Mouse (Mus musculus): Measurements from ENCODE around the gene Slc17a6. TPM values are rescaled to one million over a fixed set of nuclear protein-coding genes. Genes with fewer than 3 reads are reported as not detected.
A peak's percentile ranks its signal among the peaks of the same experiment; 100 is the strongest.

Gene Slc17a6
- total RNA-seq, 1 experiment, result 0.40 TPM

DNA sequence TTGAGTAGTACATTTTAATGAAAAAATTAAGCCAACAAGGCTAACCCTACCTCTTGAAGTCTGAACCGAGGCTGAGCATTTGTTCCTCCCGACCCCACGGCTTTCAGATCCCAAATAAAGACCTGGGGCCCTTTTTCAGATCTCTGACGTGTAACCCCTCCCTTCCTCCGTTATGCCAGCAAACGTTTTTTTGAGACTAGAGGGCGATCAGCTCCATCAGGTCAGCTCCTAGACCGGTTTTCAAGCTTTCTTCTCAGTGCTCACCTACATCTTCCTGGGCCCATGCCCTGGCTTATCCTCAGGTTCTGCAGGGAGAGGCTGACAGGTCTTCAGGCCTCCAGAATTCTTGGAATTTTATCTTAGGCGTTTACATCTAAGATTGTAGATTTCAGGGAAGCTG, 5.9 kb downstream of the Slc17a6 start:
- in situ Hi-C loops (cut with MboI; ENCODE audit: low sequenced_read_pairs in 2 of 2, unreplicated experiment in 2 of 2), result loop anchor here (25.0 kb wide), 2 partner anchors 335 to 360 kb away; no protein-coding TSS in a partner anchor
- Histone ChIP-seq H3K9me3 (ENCODE audit: control insufficient read depth, insufficient read depth, low read depth, low read length) (no peaks in the 10 kb centered on the region), H3K4me1 (ENCODE audit: control insufficient read depth in 2 of 2, insufficient read depth in 2 of 2, low read length in 2 of 2, poor library complexity in 1 of 2) (no peaks in the 10 kb centered on the region), H3K36me3 (ENCODE audit: control insufficient read depth, insufficient read depth, low read length, poor library complexity, severe bottlenecking) (no peaks in the 10 kb centered on the region), H3K9ac (ENCODE audit: insufficient read depth, low read depth, low read length, poor library complexity, severe bottlenecking) (no peak overlapping the region), H3K4me3 (ENCODE audit: insufficient read depth in 1 of 2, low read depth in 1 of 2, low read length in 2 of 2, poor library complexity in 1 of 2, severe bottlenecking in 1 of 2) (peak overlapping the region in 1 of 2 experiments; percentile 40; a peak in 2 of 4 replicates), H3K27ac (ENCODE audit: insufficient read depth, low read depth, low read length, poor library complexity, severe bottlenecking) (no peak overlapping the region)
- TF ChIP-seq ZC3H11A (IDR thresholded peaks at IDR 0.05; ENCODE audit: borderline replicate concordance, low read depth, low read length) (no peak), ZNF384 (IDR thresholded peaks at IDR 0.05; ENCODE audit: low read depth, low read length) (no peak), MAFK (IDR thresholded peaks at IDR 0.05; ENCODE audit: insufficient read depth, low read depth, low read length) (no peak), CHD2 (IDR thresholded peaks at IDR 0.05; ENCODE audit: low read depth, low read length) (no peak), HCFC1 (IDR thresholded peaks at IDR 0.05; ENCODE audit: borderline replicate concordance, insufficient read depth, low read length) (no peak)
- no peak for DNase-seq (ENCODE audit: low read depth, low spot score)

DNA sequence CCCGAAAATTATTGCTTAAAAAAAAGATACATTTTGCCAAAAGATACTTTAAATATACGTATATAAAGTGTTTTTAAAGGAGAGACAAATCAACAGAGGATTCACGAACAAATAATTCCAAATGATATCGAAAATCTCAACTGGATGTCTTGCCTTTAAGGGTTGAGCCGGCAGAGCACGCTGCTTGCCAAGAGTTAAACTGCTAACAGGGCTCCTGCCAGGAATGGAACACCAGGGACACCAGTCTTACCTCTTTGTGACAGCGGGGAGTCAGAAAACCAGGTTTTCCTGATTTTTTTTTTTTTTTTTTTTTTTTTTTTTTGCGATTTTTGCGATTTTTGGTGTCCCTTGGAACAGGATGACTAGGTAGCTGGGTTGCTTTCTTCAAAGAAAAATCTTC, 6.5 kb downstream of the Slc17a6 start:
- no peak for TF ChIP-seq CHD2 (IDR thresholded peaks at IDR 0.05; ENCODE audit: low read depth, low read length)
- TF ChIP-seq ZC3H11A (IDR thresholded peaks at IDR 0.05; ENCODE audit: borderline replicate concordance, low read depth, low read length), result no peak
- no peak for TF ChIP-seq ZNF384 (IDR thresholded peaks at IDR 0.05; ENCODE audit: low read depth, low read length)
- TF ChIP-seq HCFC1 (IDR thresholded peaks at IDR 0.05; ENCODE audit: borderline replicate concordance, insufficient read depth, low read length), result no peak
- no peak for TF ChIP-seq MAFK (IDR thresholded peaks at IDR 0.05; ENCODE audit: insufficient read depth, low read depth, low read length)
- DNase-seq (ENCODE audit: low read depth, low spot score), result no peak
- no peak overlapping the region for H3K4me3 ChIP-seq (ENCODE audit: insufficient read depth in 1 of 2, low read depth in 1 of 2, low read length in 2 of 2, poor library complexity in 1 of 2, severe bottlenecking in 1 of 2)
- no peak overlapping the region for H3K27ac ChIP-seq (ENCODE audit: insufficient read depth, low read depth, low read length, poor library complexity, severe bottlenecking)
- in situ Hi-C loops (cut with MboI; ENCODE audit: low sequenced_read_pairs in 2 of 2, unreplicated experiment in 2 of 2), result loop anchor here (25.0 kb wide), 2 partner anchors 334 to 359 kb away; no protein-coding TSS in a partner anchor
- H3K9me3 ChIP-seq (ENCODE audit: control insufficient read depth, insufficient read depth, low read depth, low read length), result no peaks in the 10 kb centered on the region
- no peaks in the 10 kb centered on the region for H3K36me3 ChIP-seq (ENCODE audit: control insufficient read depth, insufficient read depth, low read length, poor library complexity, severe bottlenecking)
- H3K9ac ChIP-seq (ENCODE audit: insufficient read depth, low read depth, low read length, poor library complexity, severe bottlenecking), result no peak overlapping the region
- H3K4me1 ChIP-seq (ENCODE audit: control insufficient read depth in 2 of 2, insufficient read depth in 2 of 2, low read length in 2 of 2, poor library complexity in 1 of 2), result no peaks in the 10 kb centered on the region

DNA sequence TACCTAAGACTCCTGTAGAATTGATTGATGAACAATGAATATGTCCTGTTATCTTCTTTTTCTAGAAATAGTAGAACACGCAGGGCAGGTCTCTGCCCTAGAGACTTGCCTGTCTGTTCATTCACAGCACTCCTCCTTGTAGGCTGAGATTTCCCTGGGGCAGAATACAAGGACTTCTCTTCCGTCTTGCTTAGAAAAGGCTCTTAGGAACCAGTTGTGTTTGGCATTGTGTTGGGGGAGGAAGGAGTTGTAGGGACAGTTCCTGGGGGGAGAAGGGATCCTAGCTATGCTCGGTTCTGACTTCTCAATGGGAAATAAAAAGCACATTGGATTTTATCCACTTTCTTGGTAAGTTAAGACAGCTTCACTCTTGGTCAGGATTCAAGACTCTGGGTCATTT, 7.4 kb downstream of the Slc17a6 start:
- no peak for TF ChIP-seq HCFC1 (IDR thresholded peaks at IDR 0.05; ENCODE audit: borderline replicate concordance, insufficient read depth, low read length)
- TF ChIP-seq CHD2 (IDR thresholded peaks at IDR 0.05; ENCODE audit: low read depth, low read length), result no peak
- no peak for TF ChIP-seq ZC3H11A (IDR thresholded peaks at IDR 0.05; ENCODE audit: borderline replicate concordance, low read depth, low read length)
- TF ChIP-seq ZNF384 (IDR thresholded peaks at IDR 0.05; ENCODE audit: low read depth, low read length), result no peak
- no peak for TF ChIP-seq MAFK (IDR thresholded peaks at IDR 0.05; ENCODE audit: insufficient read depth, low read depth, low read length)
- in situ Hi-C loops (cut with MboI; ENCODE audit: low sequenced_read_pairs in 2 of 2, unreplicated experiment in 2 of 2), result loop anchor here (25.0 kb wide), 2 partner anchors 333 to 358 kb away; no protein-coding TSS in a partner anchor
- H3K9ac ChIP-seq (ENCODE audit: insufficient read depth, low read depth, low read length, poor library complexity, severe bottlenecking), result no peak overlapping the region

DNA sequence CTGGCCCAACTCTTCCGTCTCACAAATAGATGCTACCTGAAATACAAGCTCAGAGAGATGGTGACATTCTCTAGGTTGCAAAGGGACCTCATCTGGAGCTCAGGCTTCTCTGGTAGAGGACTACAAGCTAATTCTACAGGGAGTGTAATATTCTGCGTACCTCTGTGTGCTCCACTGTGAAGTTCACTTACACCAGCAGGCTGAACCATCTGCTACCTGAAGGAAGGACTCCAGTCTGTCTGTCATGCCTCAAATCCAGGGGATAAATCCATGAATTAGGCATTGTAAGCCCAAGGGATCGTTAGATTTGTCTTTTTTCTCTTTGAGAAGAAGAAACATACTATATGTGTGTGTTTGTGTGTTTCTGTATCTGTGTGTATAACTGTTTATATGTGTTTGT, 9.4 kb downstream of the Slc17a6 start:
- Histone ChIP-seq H3K27ac (ENCODE audit: insufficient read depth, low read depth, low read length, poor library complexity, severe bottlenecking) (no peak overlapping the region), H3K9me3 (ENCODE audit: control insufficient read depth, insufficient read depth, low read depth, low read length) (no peaks in the 10 kb centered on the region), H3K4me3 (ENCODE audit: insufficient read depth in 1 of 2, low read depth in 1 of 2, low read length in 2 of 2, poor library complexity in 1 of 2, severe bottlenecking in 1 of 2) (no peak overlapping the region), H3K36me3 (ENCODE audit: control insufficient read depth, insufficient read depth, low read length, poor library complexity, severe bottlenecking) (no peaks in the 10 kb centered on the region), H3K9ac (ENCODE audit: insufficient read depth, low read depth, low read length, poor library complexity, severe bottlenecking) (no peak overlapping the region), H3K4me1 (ENCODE audit: control insufficient read depth in 2 of 2, insufficient read depth in 2 of 2, low read length in 2 of 2, poor library complexity in 1 of 2) (no peaks in the 10 kb centered on the region)
- no peak for DNase-seq (ENCODE audit: low read depth, low spot score)
- in situ Hi-C loops (cut with MboI; ENCODE audit: low sequenced_read_pairs in 2 of 2, unreplicated experiment in 2 of 2), result loop anchor here (25.0 kb wide), 2 partner anchors 331 to 356 kb away; no protein-coding TSS in a partner anchor
- no peak for TF ChIP-seq MAFK (IDR thresholded peaks at IDR 0.05; ENCODE audit: insufficient read depth, low read depth, low read length)
- TF ChIP-seq ZC3H11A (IDR thresholded peaks at IDR 0.05; ENCODE audit: borderline replicate concordance, low read depth, low read length), result no peak
- no peak for TF ChIP-seq CHD2 (IDR thresholded peaks at IDR 0.05; ENCODE audit: low read depth, low read length)
- TF ChIP-seq HCFC1 (IDR thresholded peaks at IDR 0.05; ENCODE audit: borderline replicate concordance, insufficient read depth, low read length), result no peak
- no peak for TF ChIP-seq ZNF384 (IDR thresholded peaks at IDR 0.05; ENCODE audit: low read depth, low read length)

More for the DNA sequence above, 7.4 kb downstream of the Slc17a6 start:
- Histone ChIP-seq H3K9me3 (ENCODE audit: control insufficient read depth, insufficient read depth, low read depth, low read length) (no peaks in the 10 kb centered on the region), H3K36me3 (ENCODE audit: control insufficient read depth, insufficient read depth, low read length, poor library complexity, severe bottlenecking) (no peaks in the 10 kb centered on the region), H3K27ac (ENCODE audit: insufficient read depth, low read depth, low read length, poor library complexity, severe bottlenecking) (no peak overlapping the region), H3K4me3 (ENCODE audit: insufficient read depth in 1 of 2, low read depth in 1 of 2, low read length in 2 of 2, poor library complexity in 1 of 2, severe bottlenecking in 1 of 2) (no peak overlapping the region), H3K4me1 (ENCODE audit: control insufficient read depth in 2 of 2, insufficient read depth in 2 of 2, low read length in 2 of 2, poor library complexity in 1 of 2) (no peaks in the 10 kb centered on the region)
- no peak for DNase-seq (ENCODE audit: low read depth, low spot score)

Measured in ES-E14 (cell line).